In genomic region chr9:20740407-20740806, GRCm38 (mm10) we compare ENCODE assay signal across 8 mouse cellular contexts. TPM values are rescaled to one million over a fixed set of nuclear protein-coding genes. Genes with fewer than 3 reads are reported as not detected.
DNase-seq lines count a peak whose midpoint lies in the region; ATAC-seq lines count a peak whose summit lies in the region.

No protein-coding gene starts in this region.

- peak; percentile 72 for ATAC-seq in inflammation-experienced regulatory T-cells, adult 6 months
- peak; percentile 90 for ATAC-seq in megakaryocyte progenitor cell, adult 5-6 weeks (replicated peaks; ENCODE audit: poor library complexity)

- DNase-seq in adrenal gland, adult (ENCODE audit: inconsistent age in 2 of 2, low spot score in 1 of 2) = peak; percentile 80 to 94
- peak; percentile 89 for DNase-seq in embryo, embryonic 10 days (ENCODE audit: low spot score)
- DNase-seq in gastrocnemius, postnatal 10 days = peak; percentile 82
- peak; percentile 36 to 83 for DNase-seq in left cerebral cortex, adult 9 months (ENCODE audit: low spot score in 2 of 2)
- peak; percentile 83 for DNase-seq in right cerebral cortex, postnatal 25 days
- peak; percentile 78 to 86 for DNase-seq in urinary bladder, postnatal 36 days (ENCODE audit: low spot score in 2 of 2)

RNA-seq across cellular contexts. Expression of gene Olfm2, which starts 5.7 kb away (rescaled TPM):
- under 1 TPM; 0.52 TPM for total RNA-seq in gastrocnemius, postnatal 10 days (2021)
- under 1 TPM in 1 of 3 experiments, not detected in 2; 0.90 TPM for polyA plus RNA-seq in inflammation-experienced regulatory T-cells, adult 6 months (2017; shearing (Covaris generic))
- total RNA-seq in megakaryocyte progenitor cell, adult 5-6 weeks (2015) = 0.27 and 0.32 TPM in 2 replicates
- total RNA-seq in megakaryocyte progenitor cell, adult 5-6 weeks (2017) = 0.34 TPM in 1 of 2 replicates, not detected in the other

Comparison
In these comparisons a context has a peak if more than half of its experiments do, and no peak if none do; other contexts are left out.
1. Peak in every context shown above with its lines: DNase-seq and ATAC-seq.